Mouse (Mus musculus): ENCODE data around the gene Cadps. TPM values are rescaled to one million over a fixed set of nuclear protein-coding genes. Genes with fewer than 3 reads are reported as not detected.

Gene Cadps
- total RNA-seq, 2 experiments from 2014 or later = 224 to 229 TPM

DNA sequence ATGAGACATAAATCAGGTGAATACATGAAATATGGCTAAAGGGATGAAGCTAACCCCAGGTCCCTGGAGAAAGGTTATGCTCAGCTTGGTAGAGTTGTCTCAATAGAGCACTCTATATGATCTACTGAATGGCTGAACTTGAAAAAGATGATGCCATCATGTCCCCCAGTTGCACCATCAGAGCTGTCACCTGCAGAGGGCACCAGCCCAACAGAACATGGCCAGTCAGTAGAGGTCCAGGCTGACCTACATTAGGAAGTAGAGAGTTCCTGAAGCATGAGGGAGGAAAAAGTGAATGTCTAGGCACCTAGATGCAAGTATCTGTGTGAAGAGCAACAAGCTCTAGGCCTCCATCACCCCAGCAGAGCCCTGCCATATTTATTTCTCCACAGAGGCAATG is 273.6 kb downstream of the Cadps start:
- intact Hi-C loops (cut with DNase I) = no loop called here
- no peak for DNase-seq (ENCODE audit: low spot score in 2 of 2)

DNA sequence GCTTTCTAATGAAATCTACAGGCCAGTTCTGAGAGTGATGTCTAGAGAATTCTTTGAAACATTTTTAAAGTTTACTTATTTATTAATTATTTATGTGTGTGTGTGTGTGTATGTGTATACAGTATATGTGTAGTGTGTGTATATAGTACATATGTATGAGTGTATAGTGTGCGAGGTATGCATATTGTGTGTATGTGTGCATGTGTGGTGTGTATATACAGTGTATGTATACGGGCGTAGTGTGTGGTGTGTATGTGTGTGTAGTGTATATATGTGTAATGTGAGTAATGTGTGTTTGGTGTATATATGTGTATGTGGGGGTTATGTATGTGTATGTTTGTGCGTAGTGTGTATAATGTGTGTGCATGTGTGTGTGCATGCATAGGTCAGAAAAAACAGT is 275.4 kb downstream of the Cadps start:
- intact Hi-C loops (cut with DNase I) = no loop called here
- DNase-seq (ENCODE audit: low spot score in 2 of 2) = no peak

DNA sequence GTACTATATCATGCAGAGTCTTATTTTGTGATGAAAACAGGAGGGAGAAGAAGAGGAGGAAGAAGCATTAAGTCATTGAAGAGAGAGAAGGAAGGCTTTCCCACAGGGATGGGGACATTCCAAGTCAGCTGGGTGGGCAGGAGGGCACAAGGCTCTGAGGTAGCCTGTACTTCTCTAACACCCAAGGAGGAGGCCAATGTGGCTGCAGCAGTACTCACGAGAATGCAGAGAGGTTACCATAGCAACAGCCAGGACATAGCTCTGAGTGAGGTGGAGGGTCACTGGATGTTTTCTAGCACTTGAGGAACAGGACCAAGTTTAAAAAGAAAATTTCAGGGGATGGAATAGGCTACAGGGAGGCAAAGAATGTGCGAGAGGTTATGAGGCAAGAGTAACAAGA is 281.1 kb downstream of the Cadps start:
- DNase-seq (ENCODE audit: low spot score in 2 of 2) = no peak
- intact Hi-C loops (cut with DNase I) = no loop called here

DNA sequence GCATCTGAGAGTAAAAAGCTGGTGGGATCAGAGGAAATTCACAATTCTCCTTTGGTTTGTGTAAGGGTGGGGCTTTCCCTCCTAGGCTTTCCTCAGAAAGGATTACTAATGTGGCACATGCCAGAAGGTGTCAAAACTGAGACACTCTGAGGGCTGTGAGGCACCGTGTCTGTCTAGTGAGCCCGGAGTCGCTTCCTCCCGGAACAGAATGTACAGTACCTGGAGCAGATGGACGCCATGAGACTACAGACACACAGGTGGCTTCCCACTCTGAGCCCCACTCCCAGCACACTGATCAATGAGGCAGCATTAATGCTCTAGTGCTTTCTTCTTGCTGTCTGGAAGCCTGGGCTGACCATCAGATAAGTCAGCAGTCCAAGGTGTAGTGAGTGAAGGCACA is 283.8 kb downstream of the Cadps start:
- DNase-seq (ENCODE audit: low spot score in 2 of 2) = peak; percentile 27 to 31
- intact Hi-C loops (cut with DNase I) = no loop called here

DNA sequence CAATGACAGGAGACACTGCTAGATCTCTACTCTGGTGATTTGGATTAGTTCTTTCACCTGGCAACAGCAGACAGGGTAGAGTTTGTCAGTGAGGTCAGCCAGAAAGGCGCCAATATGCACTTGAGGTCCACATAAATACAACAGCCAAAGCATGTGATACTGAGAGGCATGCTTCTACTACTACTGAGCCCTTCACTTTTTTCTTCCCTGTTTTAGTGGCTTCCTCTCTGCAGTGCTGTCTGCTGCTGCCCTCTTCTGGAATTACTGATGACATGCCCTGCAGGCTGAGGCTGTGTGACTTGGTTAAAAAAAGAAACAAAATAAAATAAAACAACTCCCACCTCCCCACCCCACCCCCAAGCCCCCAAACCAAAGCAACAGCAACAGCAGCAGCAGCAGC is 291.8 kb downstream of the Cadps start:
- DNase-seq (ENCODE audit: low spot score in 2 of 2) = peak; percentile 39 to 40
- intact Hi-C loops (cut with DNase I) = loop anchor here (2.0 to 5.0 kb wide), 3 partner anchors 134 to 378 kb away; no protein-coding TSS in a partner anchor

DNA sequence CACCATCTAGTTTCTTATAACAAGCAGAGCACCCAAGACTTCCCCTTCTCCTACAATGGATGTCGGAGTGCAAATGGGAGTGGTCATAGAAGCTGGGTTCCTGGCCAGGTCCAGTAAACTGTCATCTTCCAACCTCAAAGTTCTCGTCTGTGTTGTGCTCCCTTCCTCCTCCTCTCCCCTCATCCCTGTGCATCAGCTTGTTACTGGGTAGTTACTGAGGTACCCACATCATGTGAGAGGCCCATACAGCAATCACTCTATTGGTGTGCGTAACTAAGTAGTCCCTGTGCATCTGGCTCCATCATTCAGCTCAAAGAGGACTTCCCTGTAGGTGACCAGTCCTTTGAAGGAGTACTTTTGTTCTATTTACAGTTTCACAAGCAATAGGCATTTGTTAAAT is 292.3 kb downstream of the Cadps start:
- intact Hi-C loops (cut with DNase I) = loop anchor here (2.0 to 5.0 kb wide), 3 partner anchors 133 to 378 kb away; no protein-coding TSS in a partner anchor
- DNase-seq (ENCODE audit: low spot score in 2 of 2) = no peak

DNA sequence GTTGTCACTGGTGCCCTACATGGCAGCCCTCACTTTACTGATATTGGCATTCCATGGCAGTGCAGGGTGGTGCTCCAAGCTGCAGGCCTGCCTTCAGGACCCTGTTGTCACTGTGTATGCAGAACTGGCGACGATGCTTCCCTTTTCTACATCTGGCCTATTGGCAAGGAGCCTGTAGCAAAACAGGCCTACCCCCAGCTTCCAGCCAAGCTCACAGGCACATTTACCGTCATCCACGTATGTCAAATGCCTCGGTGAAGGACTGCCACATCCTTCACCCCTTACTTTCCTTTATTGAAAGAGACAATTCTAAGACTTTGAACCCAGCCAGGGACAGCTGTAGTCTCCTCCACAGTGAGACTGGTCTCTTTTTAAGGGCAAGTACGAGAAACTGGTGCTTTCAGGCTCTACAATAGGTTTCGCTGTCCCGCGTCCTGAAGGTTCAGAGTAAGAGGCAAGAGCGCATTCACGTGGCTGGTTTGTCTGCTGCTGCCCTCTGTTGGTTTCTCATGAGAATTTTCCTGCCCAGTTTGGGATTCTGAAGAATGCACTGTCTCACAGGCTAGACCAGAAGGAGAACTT is 292.8 kb downstream of the Cadps start:
- intact Hi-C loops (cut with DNase I) = loop anchor here (2.0 to 5.0 kb wide), 3 partner anchors 133 to 377 kb away; no protein-coding TSS in a partner anchor

DNA sequence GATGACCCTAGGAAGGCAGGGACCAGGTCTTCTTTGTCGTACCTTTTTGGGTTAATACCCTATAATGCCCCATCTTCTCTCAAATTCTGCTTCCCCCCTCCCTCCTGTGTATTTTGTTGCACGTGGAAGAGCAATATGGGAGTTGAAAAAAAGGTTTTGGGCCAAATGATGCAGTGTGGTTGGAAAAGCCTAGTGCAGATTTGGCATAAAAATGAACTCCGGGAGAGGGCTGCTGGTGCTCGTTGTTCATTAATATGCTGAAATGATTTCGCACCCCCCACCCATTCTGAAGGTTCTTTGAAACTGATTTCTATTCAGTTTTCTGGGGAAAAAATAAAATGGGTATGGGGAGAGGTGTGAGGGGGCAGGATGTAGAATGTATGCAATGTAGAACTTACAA is 295.6 kb downstream of the Cadps start:
- intact Hi-C loops (cut with DNase I) = no loop called here
- no peak for DNase-seq (ENCODE audit: low spot score in 2 of 2)

More for the DNA sequence above, 292.8 kb downstream of the Cadps start:
- peak; percentile 52 to 64 for DNase-seq (ENCODE audit: low spot score in 2 of 2)

DNA sequence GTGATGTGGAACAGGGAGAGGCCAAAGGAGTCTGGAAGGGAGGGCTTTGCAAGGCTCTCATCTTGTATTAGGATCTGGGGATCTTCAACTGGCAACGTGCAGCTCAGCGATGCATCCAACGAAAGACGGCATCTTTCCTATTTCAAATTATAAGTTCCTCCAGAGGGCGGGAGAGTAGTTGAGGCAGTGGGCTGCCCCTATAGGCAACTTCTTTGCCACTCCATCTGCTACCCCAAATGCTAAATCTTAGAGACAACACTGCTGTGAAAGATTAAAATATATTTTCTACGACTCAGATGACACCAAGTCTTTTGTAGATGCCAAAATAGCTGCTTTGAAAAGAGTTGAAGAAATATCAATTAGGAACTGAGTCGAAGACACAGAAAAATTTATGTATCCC is 315.9 kb downstream of the Cadps start:
- intact Hi-C loops (cut with DNase I) = no loop called here
- DNase-seq (ENCODE audit: low spot score in 2 of 2) = peak in 1 of 2 experiments; percentile 44

DNA sequence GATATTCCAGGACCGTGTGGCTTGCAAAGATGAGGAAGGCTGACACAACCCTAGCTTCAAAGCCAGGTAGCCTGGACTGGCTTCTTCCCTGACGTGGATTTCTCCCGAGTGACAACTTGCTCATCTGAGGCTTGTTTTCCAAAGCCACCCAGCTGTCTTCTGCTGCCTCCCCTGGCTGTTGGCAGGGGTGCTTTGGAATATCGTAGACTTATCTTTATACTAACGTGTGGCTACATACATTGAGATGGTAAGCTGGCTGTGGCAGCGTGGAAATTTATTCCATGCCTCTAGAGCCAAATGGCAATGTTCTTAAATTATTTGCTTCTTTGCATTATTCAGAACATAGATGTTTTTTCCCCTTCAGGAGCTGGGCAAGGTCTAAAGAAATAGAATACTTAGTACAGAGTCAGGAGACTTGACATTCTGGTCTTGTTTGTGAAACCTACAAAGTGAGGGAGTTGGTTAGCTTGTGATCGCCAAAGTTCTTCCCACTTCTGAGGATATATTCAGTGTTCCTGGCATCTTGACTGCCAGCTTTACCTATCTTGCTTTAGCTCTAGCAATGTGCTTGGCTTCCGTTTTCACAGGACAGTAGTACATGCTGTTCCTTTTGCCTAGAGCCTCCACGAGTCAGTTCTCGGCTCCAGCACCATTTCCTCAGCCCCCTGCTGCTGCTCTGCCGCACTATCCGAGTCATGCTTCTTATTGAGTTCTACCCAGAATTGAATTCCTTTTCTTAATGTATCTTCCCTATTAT is 318.5 kb downstream of the Cadps start:
- intact Hi-C loops (cut with DNase I) = loop anchor here (1.0 kb wide), 1 partner anchor 67 kb away; no protein-coding TSS in a partner anchor
- DNase-seq (ENCODE audit: low spot score in 2 of 2) = peak; percentile 29 to 75

DNA sequence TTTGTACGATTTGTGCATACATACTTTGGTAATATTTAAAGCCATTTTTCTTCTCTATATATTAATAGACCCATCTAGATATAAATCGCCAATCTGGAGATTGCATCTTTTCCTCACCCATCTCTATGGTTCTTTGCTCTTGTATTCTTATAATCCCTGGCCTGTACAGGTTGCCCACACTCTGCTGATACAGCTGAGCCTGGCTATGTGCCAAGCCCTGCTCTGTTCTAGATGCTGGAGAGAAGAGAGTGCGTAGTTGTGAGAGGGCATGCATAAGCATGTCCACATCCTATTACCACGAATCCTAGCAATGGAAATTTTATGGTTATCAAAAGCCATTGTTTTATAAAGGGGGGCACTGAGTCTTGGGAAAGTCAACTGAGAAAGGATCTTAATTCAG is 360.7 kb downstream of the Cadps start:
- no peak for DNase-seq (ENCODE audit: low spot score in 2 of 2)
- intact Hi-C loops (cut with DNase I) = loop anchor here (5.0 kb wide), 1 partner anchor 120 kb away; no protein-coding TSS in a partner anchor

DNA sequence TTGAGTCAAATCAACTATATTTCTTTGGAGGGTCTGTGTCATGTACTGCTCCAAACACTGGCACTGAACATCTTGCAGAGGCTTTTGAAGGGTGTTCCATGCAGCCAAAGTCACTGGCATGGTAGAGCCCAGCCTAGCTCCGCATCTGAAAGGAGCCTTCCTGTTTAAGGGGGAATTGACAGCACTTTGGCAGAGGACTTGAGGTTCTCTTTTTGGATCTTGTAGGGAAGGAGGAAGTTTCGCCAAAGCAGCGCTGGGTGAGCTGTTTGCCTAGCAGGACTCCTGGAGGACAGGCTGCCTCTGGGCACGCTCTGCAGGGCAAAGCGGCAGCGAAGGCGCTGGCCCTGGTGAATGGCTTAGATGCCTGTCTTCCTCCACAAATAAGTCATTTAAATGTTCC is 363.2 kb downstream of the Cadps start:
- intact Hi-C loops (cut with DNase I) = loop anchor here (5.0 kb wide), 1 partner anchor 117 kb away; no protein-coding TSS in a partner anchor
- DNase-seq (ENCODE audit: low spot score in 2 of 2) = peak in 1 of 2 experiments; percentile 53

DNA sequence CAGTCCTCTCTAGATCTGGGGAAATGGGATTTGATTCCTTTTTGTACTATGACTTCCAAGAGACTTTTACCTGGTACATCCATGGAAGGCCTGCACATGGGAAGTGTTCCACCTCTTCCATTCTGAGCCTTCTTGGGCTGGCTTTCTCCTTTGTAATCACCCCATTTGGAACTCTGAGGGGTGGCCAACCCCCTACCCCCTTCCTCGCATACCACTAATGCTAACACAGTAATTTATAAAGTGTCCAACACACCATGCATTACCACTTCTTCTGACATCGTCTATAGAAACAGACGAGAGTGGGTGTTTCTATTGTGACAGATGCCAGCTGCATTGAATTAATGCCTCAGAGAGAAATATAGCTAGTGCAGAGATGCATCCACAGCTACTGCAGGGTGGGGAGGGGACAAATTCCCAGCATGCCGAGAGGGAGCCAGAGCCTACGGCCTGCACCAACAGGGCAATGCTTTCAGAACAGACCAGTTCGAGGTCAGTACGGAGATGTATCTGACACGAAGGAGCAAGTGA is 367.8 kb downstream of the Cadps start:
- intact Hi-C loops (cut with DNase I) = no loop called here
- DNase-seq (ENCODE audit: low spot score in 2 of 2) = peak in 1 of 2 experiments; percentile 42

DNA sequence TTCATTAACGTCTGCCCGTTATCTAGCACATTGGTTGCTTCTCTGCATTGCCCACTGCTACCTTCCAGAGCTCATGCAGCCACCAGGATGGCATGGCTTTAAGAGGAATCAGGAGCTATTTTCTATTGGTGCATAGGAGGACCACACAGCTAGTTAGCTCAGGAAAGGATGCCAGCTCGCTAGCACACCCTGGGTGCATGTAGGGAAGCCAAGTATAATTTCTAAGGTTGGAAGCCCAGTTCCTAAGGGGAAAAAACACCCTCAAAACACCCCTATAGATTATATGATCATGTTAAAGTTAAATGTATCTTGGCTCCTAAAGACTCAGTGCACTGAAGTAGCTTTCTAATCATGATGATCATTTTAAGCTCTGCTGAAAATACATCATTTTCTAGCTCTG is 372.1 kb downstream of the Cadps start:
- intact Hi-C loops (cut with DNase I) = no loop called here

DNA sequence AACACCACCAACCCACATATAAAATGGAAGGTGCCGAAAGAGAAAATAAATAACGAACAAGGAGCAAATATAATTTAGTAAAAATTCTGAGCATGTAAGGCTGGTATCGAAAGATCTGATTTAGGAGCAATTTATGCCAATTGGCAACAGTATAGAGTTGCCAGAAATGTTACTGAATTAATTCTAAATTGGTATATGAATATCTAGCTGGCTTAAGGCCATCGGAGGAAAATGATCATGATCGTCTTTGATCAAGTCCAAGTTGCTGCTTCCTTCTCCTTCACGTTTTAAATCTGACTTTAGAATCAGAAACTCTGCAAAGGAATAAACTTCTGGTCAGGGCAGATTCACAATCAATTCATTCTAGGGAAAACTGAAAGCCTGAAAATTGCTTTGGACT is 374.0 kb downstream of the Cadps start:
- intact Hi-C loops (cut with DNase I) = no loop called here
- no peak for DNase-seq (ENCODE audit: low spot score in 2 of 2)

More for the DNA sequence above, 372.1 kb downstream of the Cadps start:
- peak in 1 of 2 experiments; percentile 43 for DNase-seq (ENCODE audit: low spot score in 2 of 2)

DNA sequence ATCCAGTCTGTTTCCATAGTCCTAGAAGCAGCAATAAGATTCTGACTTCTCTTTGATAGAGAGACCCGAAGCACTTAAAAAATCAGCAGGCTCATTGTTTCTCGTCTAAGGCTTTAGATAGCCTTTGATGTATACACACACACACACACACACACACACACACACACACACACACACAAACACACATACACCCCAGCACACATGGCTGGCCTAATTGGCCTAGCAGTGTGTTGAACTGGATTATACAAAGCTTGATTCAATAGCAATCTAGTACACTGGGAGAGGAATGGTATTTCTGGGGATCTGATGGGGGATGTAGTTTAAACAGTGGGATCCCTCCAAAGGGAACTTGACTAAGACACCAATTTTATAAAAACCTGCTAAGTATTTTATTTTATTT is 381.9 kb downstream of the Cadps start:
- no peak for DNase-seq (ENCODE audit: low spot score in 2 of 2)
- intact Hi-C loops (cut with DNase I) = no loop called here

DNA sequence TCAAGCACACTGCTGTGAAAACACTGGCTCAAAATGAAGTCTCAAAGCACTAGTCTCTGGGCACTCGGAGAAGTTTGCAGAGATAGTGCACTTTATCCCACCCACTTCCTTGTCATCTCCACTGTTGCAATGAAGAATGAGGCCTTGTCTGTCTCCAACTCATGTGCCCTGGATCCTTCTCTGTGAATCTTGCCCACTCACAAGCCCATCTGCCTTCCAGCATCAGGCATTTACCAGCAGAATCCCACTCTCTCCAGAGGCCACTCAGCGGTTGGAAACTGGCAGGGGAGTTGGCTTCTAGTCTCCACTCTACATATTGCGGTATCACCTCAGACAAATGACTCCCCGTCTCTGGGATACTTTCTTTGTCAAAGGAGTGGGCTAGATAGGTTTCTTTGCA is 384.9 kb downstream of the Cadps start:
- DNase-seq (ENCODE audit: low spot score in 2 of 2) = peak in 1 of 2 experiments; percentile 65
- intact Hi-C loops (cut with DNase I) = loop anchor here (1.0 kb wide), 2 partner anchors 23 to 66 kb away; no protein-coding TSS in a partner anchor

DNA sequence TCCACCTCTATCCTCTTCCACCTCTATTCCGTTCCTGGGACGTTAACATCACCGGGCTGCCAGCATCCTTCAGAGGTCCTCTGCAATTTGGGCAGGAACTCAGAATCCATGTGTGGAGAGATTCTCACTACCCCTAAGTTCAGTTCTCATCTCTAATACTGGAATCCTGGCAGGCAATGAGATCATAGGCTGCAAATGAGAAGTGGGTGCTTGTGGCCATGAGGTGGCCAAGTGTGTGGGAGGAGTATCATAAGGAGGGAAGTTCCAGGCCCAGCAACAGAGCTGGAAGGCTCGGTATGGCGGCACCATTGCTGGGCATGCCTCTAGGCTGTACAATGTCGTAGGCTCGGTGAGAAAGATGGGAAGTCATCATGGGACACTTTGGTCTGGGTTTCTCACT is 385.5 kb downstream of the Cadps start:
- intact Hi-C loops (cut with DNase I) = loop anchor here (1.0 kb wide), 2 partner anchors 22 to 67 kb away; no protein-coding TSS in a partner anchor
- DNase-seq (ENCODE audit: low spot score in 2 of 2) = peak in 1 of 2 experiments; percentile 69

DNA sequence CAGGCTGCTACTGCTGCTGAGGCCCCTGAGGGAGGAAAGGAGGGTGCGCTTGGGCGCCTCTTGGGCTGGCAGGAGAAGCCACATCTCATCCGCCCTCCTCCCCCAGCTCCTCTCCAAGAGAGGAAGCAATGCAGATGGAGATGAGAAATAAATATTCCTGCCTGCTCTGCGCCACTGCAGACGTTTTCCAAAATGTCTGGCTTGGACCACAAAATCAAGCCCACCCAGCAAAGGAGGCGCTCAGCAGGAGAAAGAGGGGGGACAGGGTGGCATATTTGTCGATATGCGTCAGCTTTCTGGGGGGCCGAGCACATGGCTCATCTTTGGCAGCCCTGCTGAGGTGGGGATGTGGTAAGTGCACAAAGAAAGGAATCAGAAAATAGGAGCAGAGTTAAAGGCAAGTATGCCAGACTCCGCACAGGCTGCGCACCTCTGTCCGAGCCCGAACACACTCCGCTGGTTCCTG is 385.9 kb downstream of the Cadps start:
- intact Hi-C loops (cut with DNase I) = loop anchor here (1.0 kb wide), 2 partner anchors 22 to 67 kb away; no protein-coding TSS in a partner anchor
- DNase-seq (ENCODE audit: low spot score in 2 of 2) = peak in 1 of 2 experiments; percentile 87

DNA sequence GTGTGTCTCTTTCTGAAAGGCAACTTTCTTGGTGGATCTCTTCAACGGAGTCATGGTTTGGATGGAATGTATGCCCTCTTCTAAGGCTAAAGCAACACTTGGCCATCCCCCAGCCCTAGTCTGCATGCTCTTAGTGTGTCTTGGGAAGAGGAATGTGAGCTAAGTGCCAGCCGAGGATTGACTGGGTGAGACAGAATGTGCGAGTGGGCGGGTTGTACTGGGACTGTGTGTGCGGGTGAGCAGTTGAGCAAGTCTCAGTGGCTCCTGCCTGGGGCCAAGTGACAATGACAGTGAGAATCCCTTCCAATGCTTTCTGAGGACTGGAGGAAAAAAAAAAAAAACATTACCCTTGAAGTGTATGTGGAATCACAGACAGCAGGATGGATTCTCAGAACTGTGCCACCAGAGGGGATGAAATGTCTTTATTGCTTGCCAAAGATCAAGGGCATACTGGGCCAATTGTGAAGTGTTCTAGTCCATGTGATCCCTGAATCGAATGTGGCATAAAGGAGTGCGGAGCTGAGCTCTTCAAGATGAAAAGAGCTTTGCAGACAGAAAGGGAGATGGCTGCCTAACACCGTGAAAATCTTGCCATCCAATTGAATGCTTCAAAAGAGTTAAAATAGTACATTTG is 394.7 kb downstream of the Cadps start:
- peak in 1 of 2 experiments; percentile 65 for DNase-seq (ENCODE audit: low spot score in 2 of 2)
- intact Hi-C loops (cut with DNase I) = no loop called here

All from left cerebral cortex, postnatal 25 days (tissue).